Mouse (Mus musculus) left cerebral cortex, adult 2 months (tissue): ENCODE measurements around the gene Tspan31. TPM values are rescaled to one million over a fixed set of nuclear protein-coding genes. Genes with fewer than 3 reads are reported as not detected.
A peak's percentile ranks its signal among the peaks of the same experiment; 100 is the strongest.

Experiments used
- DNase-seq, 2 experiments: peaks; one replicate each; pipeline ENCODE4 v3.0.0; 2021 to 2022; ENCODE audit warnings: low spot score in 2 of 2, mixed read lengths in 1 of 2; ENCODE audit errors: extremely low spot score in 1 of 2
- H3K27ac ChIP-seq: fragments of 200-600 bp; 2 replicates; pipeline ENCODE4 v1.8.1; 2022
- H3K4me3 ChIP-seq: fragments of 200-600 bp; 2 replicates; pipeline ENCODE4 v1.8.1; 2022
- CTCF ChIP-seq: fragments of 200-600 bp; IDR thresholded peaks from 2 replicates; pipeline ENCODE4 v1.8.1; 2022; ENCODE audit warnings: antibody characterized with exemption, mild to moderate bottlenecking, moderate library complexity
- intact Hi-C: fragments of 180-260 bp; cut with DNase I; formaldehyde crosslinking; loops from one replicate; pipeline ENCODE4 v1.15.1; 2025
- total RNA-seq, 2 experiments: library from RNA; stranded (reverse); gene quantifications; 2 replicates each; pipeline ENCODE4 v1.2.3; 2021

The Tspan31 gene
- total RNA-seq, 2 experiments from 2014 or later: 63.7 to 64.4 TPM

- DNase-seq: no peak
- TF ChIP-seq CTCF: no peak
- no peak overlapping the region for H3K27ac ChIP-seq
- intact Hi-C loops: no loop called here
- H3K4me3 ChIP-seq: no peak overlapping the region
These were observed 29.8 kb upstream of the Tspan31 start for GRCm38 (mm10) chr10:127099868-127100267.

- no peak for DNase-seq
- H3K27ac ChIP-seq: no peak overlapping the region
- H3K4me3 ChIP-seq: no peak overlapping the region
- intact Hi-C loops: no loop called here
- TF ChIP-seq CTCF: no peak
These were observed 29.1 kb upstream of the Tspan31 start for GRCm38 (mm10) chr10:127099191-127099590.

GRCm38 (mm10) chr10:127098514-127098913 lies 28.4 kb upstream of the Tspan31 start:
- DNase-seq: no peak
- TF ChIP-seq CTCF: no peak; the same call in 1 of the 2 replicates

GRCm38 (mm10) chr10:127094382-127094802 lies 24.3 kb upstream of the Tspan31 start:
- no peak for DNase-seq
- H3K4me3 ChIP-seq: no peak overlapping the region
- intact Hi-C loops: no loop called here
- peak overlapping the region; percentile 72 for H3K27ac ChIP-seq
- no peak for TF ChIP-seq CTCF

More at GRCm38 (mm10) chr10:127098514-127098913, 28.4 kb upstream of the Tspan31 start:
- no peak overlapping the region for H3K4me3 ChIP-seq
- intact Hi-C loops: no loop called here
- H3K27ac ChIP-seq: no peak overlapping the region

GRCm38 (mm10) chr10:127092742-127093141 lies 22.7 kb upstream of the Tspan31 start:
- intact Hi-C loops: no loop called here
- TF ChIP-seq CTCF: no peak
- no peak overlapping the region for H3K4me3 ChIP-seq
- peak in 1 of 2 experiments; percentile 18 for DNase-seq
- H3K27ac ChIP-seq: no peak overlapping the region

- peak; percentile 7 for TF ChIP-seq CTCF
- 0 out of 2 replicates have a peak overlapping the region, but pooled peaks have one; percentile 13 for H3K4me3 ChIP-seq
- DNase-seq: peak; percentile 56 to 65
- intact Hi-C loops: no loop called here
- H3K27ac ChIP-seq: peak overlapping the region; percentile 60; the same call in 1 of the 2 replicates
These were observed 21.7 kb upstream of the Tspan31 start for GRCm38 (mm10) chr10:127091507-127092396.

GRCm38 (mm10) chr10:127090560-127091411 lies 20.7 kb upstream of the Tspan31 start:
- DNase-seq: peak; percentile 52 to 61
- intact Hi-C loops: no loop called here
- TF ChIP-seq CTCF: no peak
- Histone ChIP-seq H3K4me3 (peak overlapping the region; percentile 13; the same call in 1 of the 2 replicates), H3K27ac (peak overlapping the region; percentile 60)

GRCm38 (mm10) chr10:127085633-127086032 lies 15.6 kb upstream of the Tspan31 start:
- DNase-seq: no peak
- TF ChIP-seq CTCF: peak; percentile 30
- intact Hi-C loops: no loop called here
- H3K27ac ChIP-seq: no peak overlapping the region
- no peak overlapping the region for H3K4me3 ChIP-seq

- intact Hi-C loops: no loop called here
- TF ChIP-seq CTCF: no peak
- H3K4me3 ChIP-seq: no peak overlapping the region
- DNase-seq: no peak
- no peak overlapping the region for H3K27ac ChIP-seq
These were observed 15.0 kb upstream of the Tspan31 start for GRCm38 (mm10) chr10:127085052-127085451.

- Histone ChIP-seq H3K27ac (no peak overlapping the region; the same call in 1 of the 2 replicates), H3K4me3 (no peak overlapping the region)
- no peak; the same call in 1 of the 2 replicates for TF ChIP-seq CTCF
- DNase-seq: no peak
- intact Hi-C loops: no loop called here
These were observed 13.8 kb upstream of the Tspan31 start for GRCm38 (mm10) chr10:127083915-127084306.

GRCm38 (mm10) chr10:127083292-127083914 lies 13.3 kb upstream of the Tspan31 start:
- intact Hi-C loops: no loop called here
- DNase-seq: no peak
- TF ChIP-seq CTCF: no peak; the same call in 1 of the 2 replicates
- no peak overlapping the region for H3K4me3 ChIP-seq
- H3K27ac ChIP-seq: peak overlapping the region; percentile 17; the same call in 1 of the 2 replicates
